Mouse (Mus musculus) small intestine, adult 2 months (tissue): ENCODE data around the gene Serpinb6d. TPM values are rescaled to one million over a fixed set of nuclear protein-coding genes. Genes with fewer than 3 reads are reported as not detected.

Source experiments
- H3K27ac ChIP-seq: fragments of 200-500 bp; 2 replicates; pipeline ENCODE4 v1.5.1; 2012; ENCODE audit warnings: low read depth, low read length, control low read depth, inconsistent platforms; ENCODE audit not compliant: insufficient read depth
- H3K27me3 ChIP-seq: fragments of 200-500 bp; 2 replicates; pipeline ENCODE4 v1.6.1; 2012; ENCODE audit warnings: mild to moderate bottlenecking, moderate library complexity, low read length, inconsistent platforms; ENCODE audit not compliant: control insufficient read depth, insufficient read depth
- H3K36me3 ChIP-seq: fragments of 200-500 bp; 2 replicates; pipeline ENCODE4 v1.6.1; 2012; ENCODE audit warnings: mild to moderate bottlenecking, low read length, control low read depth, inconsistent platforms; ENCODE audit not compliant: control insufficient read depth, insufficient read depth
- H3K4me1 ChIP-seq: fragments of 200-500 bp; 2 replicates; pipeline ENCODE4 v1.6.1; 2012; ENCODE audit warnings: low read length, inconsistent platforms, mixed read lengths; ENCODE audit not compliant: control insufficient read depth, insufficient read depth, insufficient read length
- H3K4me3 ChIP-seq: fragments of 200-500 bp; 2 replicates; pipeline ENCODE4 v1.5.1; 2012; ENCODE audit warnings: low read depth, mild to moderate bottlenecking, control low read depth, inconsistent platforms, low read length, moderate library complexity
- CTCF ChIP-seq: fragments of 200-500 bp; IDR thresholded peaks from 2 replicates; pipeline ENCODE4 v1.5.1; 2012; ENCODE audit warnings: low read depth, mild to moderate bottlenecking, control low read depth, inconsistent platforms, low read length, moderate library complexity, mixed read lengths; ENCODE audit not compliant: insufficient replicate concordance, insufficient read length; ENCODE audit errors: extremely low read depth
- POLR2A ChIP-seq: fragments of 200-500 bp; IDR thresholded peaks from 2 replicates; pipeline ENCODE4 v1.6.1; 2012; ENCODE audit warnings: low read depth, mild to moderate bottlenecking, control low read depth, inconsistent platforms, low read length, moderate library complexity
- WGBS: fragments of 180-500 bp; shearing (Covaris S2); methylation state at CpG from one replicate; pipeline ENCODE4 v1.1.7; 2018; 5-methylcytosine and 5-hydroxymethylcytosine counted together
- polyA plus RNA-seq: library from polyadenylated mRNA; depleted of rRNA; stranded (reverse); fragments of >200 nt; gene quantifications from 2 replicates; pipeline ENCODE4 v1.2.3, GENCODE M21; 2012; rRNA removed

Gene Serpinb6d
- not detected in 2 replicates for polyA plus RNA-seq

DNA sequence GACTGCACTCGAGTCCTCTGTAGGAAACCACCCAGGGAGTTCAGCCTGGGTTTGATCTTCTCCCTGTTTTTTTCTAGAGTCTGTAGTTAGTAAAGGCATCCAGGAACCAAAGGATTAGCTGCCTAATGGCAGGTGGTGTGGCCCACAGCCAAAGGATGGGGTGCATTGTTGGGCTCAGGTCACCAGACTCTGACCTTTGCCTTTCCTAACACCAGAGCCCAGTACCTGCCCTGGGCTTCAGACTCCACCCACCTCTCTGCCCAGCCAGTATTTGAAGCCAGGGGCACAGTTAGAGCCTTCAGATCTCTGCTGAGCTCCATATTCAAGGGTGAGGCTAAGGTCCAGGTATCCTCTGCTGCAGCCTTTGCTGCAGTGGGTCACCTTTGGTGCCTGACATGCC, at the start of gene Serpinb6d:
Gene Serpinb6d (plus strand): TSS at position 301 of the 400 bp plus-strand sequence.
- no peak within 1 kb of the TSS for H3K27ac ChIP-seq
- H3K27me3 ChIP-seq = no peaks in the 10 kb centered on the region
- H3K36me3 ChIP-seq = no peaks in the 10 kb centered on the region
- no peak for TF ChIP-seq CTCF
- no peak for TF ChIP-seq POLR2A
- no peak within 1 kb of the TSS for H3K4me3 ChIP-seq
- no peaks in the 10 kb centered on the region for H3K4me1 ChIP-seq
- WGBS = 61% methylated on average over 1 of the region's 1 CpGs

DNA sequence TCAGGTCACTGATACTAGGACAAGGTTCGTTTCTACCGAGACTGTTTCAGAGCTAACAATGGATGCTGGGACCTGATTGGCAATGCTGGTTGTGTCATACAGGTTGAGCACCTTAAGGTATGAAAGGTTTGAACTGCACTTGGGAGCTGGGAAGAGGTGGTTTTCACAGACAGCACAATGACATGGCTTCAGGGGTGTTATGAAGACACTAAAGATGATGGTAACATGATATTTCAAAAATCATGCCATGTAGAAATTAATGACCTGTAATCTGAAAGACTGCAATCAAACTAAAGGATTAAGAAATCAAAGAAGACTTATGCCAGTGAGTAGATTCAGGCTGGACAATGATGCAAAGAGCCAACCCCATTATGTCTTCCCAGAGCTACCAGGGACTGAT, 38.3 kb upstream of the Serpinb6d start:
- H3K36me3 ChIP-seq = no peaks in the 10 kb centered on the region
- WGBS = 76% methylated on average over 2 of the region's 2 CpGs
- TF ChIP-seq CTCF = no peak
- no peak for TF ChIP-seq POLR2A

DNA sequence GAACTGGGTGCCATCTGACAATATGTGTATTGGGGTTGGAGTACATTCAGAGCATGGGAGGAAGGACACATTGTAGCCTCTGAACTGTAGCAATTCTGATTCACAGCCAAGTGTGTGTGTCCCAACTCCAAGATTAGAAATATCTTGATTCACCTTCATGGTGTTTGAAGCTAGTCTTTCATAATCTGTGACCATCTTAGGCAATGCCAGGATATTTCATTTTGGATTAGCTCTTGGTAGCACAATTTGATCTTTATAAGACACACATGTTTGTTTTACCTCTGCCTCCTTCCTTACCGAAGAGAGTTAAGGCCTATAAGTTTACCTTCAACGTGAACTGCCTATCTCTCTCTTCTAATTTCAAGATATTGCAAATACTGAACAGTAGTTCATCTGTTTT, 18.7 kb upstream of the Serpinb6d start:
- Histone ChIP-seq H3K36me3 (no peaks in the 10 kb centered on the region), H3K4me1 (no peaks in the 10 kb centered on the region), H3K4me3 (no peak overlapping the region), H3K27ac (no peak overlapping the region), H3K27me3 (no peaks in the 10 kb centered on the region)
- WGBS = 64% methylated on average over 2 of the region's 2 CpGs
- no peak for TF ChIP-seq CTCF
- TF ChIP-seq POLR2A = no peak

More for the DNA sequence above, 38.3 kb upstream of the Serpinb6d start:
- Histone ChIP-seq H3K27me3 (no peaks in the 10 kb centered on the region), H3K4me1 (no peaks in the 10 kb centered on the region), H3K4me3 (no peak overlapping the region), H3K27ac (no peak overlapping the region)

DNA sequence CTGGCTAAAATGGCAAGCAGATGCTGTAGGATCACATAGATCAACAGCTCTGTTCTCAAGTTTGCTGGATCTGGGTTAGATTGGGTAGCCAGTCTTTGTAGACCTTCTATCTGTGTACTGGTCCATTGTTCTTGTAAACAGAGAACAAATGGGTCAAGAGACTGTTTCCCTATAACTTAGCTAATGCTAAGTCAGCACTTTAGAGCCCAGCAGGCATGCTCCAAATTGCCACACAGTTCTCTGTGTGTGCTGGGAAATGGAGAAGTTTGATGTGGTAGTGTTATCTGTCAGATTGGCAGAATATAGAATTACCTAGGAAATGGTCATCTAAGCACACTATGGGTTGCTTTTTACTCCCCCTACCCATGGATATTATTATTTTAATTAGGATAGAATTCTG, 1.3 kb downstream of the Serpinb6d start:
- no peak for TF ChIP-seq POLR2A
- TF ChIP-seq CTCF = no peak
- no peaks in the 10 kb centered on the region for H3K4me1 ChIP-seq

DNA sequence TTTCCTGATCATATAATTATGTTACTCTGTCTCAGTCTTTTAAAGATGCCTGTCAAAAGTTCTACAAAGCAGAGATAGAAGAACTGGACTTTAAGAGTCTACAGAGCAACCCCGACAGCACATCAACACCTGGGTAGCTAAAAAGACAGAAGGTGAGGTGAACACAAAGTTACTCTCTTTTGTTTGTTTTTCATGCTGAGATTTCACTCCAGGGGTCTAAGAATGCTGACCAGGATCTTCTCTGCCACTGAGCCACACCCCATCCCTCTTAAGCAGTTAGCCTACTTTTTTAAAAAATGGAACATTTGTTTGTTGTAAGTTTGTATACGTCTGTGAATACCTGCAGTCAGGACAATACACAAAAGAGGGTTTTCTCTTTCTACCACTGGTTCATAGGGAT, 59.1 kb downstream of the Serpinb6d start:
- H3K4me3 ChIP-seq = no peak overlapping the region
- H3K36me3 ChIP-seq = no peaks in the 10 kb centered on the region
- 68% methylated on average over 2 of the region's 2 CpGs for WGBS
- no peaks in the 10 kb centered on the region for H3K27me3 ChIP-seq
- no peak for TF ChIP-seq POLR2A
- no peak for TF ChIP-seq CTCF
- no peak overlapping the region for H3K27ac ChIP-seq
- H3K4me1 ChIP-seq = no peaks in the 10 kb centered on the region

More for the DNA sequence above, 1.3 kb downstream of the Serpinb6d start:
- Histone ChIP-seq H3K36me3 (no peaks in the 10 kb centered on the region), H3K27ac (no peak overlapping the region), H3K4me3 (no peak overlapping the region), H3K27me3 (no peaks in the 10 kb centered on the region)

Other genes starting within 250 kb of the Serpinb6d start
- gene Serpinb9g, start 176.6 kb upstream of the Serpinb6d start, polyA plus RNA-seq = not detected in 2 replicates
- gene Serpinb6e, start 182.0 kb downstream of the Serpinb6d start, polyA plus RNA-seq = not detected in 2 replicates
- not detected in 2 replicates for gene Serpinb6c, start 244.3 kb downstream of the Serpinb6d start, polyA plus RNA-seq